Mouse (Mus musculus) stomach, postnatal 0 days (tissue): Measurements from ENCODE around the gene Hist1h3c.

ENCODE experiments used
- CTCF ChIP-seq: IDR thresholded peaks from 2 replicates; pipeline ENCODE4 v1.5.1; 2016; ENCODE audit warnings: antibody characterized with exemption, low read depth, mild to moderate bottlenecking, moderate library complexity
- EP300 ChIP-seq: optimal IDR thresholded peaks from 2 replicates; pipeline ENCODE3; 2016; ENCODE audit warnings: antibody characterized with exemption

DNA sequence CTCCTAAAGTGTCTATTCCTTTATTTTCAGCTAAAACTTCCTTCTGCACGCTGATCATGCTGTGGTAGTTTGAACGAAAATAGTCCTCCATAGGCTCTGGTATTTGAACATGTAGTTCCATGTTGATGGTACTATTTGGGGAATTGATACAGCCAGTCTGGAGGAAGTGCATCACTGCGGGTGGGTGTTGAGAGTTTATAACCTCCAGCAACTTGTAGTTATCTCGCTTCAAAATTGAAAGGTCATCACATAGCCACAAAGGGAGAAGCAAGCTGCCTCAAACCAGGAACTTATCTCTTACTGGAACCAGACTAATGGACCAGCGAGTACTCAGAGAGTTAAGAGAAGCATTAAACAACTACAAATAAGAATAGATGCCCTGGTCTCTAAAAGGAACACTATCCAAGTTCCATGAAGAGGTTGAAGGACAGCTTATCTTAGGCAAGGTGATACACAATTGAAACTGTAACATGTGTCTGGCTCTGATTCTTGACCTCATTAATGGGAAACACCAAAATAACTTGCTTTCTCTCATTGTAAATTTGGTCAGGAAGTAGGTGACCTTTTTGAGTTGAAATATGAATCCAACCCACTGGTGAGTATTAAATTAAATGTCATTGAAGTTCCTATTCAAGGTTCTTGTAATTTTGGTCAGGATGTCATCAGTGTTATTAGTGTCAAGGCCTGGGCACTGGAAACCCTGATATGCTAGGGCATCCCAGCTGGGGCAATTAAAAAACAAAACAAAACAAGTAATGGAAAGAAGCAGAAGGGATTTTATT is 28.9 kb downstream of the Hist1h3c start:
- TF ChIP-seq CTCF (no peak), EP300 (no peak)
